Mouse (Mus musculus) retina, postnatal 1 day (tissue): ENCODE results near the gene Lrfn4.

Source experiments
- DNase-seq: peaks from one replicate; pipeline ENCODE4 v3.0.0-alpha.2; 2012

Gene Lrfn4

GRCm38 (mm10) chr19:4615151-4616093, at the start of gene Lrfn4:
Lrfn4 (minus strand) TSS chr19:4615667.
- peak; percentile 96 for DNase-seq

DNA sequence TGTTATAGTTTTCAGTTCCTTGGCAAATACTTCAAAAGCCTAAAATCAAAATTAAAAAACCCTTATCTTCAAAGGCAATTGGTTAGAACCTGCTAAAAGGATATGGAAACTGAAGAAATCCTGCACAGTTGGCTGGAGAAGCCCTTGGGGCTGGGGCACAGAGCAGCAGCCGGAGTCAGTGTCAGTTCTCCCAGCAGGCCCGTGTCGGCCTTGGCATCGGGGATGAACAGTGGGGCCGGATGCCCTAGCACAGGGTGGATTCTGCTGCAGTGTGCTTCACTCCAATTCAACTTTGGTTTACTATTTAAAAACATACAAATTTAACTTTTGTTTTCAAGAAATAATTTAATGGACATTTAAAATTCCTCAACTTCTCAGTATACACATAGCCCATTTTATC, 42.7 kb upstream of the Lrfn4 start:
- DNase-seq, result no peak

DNA sequence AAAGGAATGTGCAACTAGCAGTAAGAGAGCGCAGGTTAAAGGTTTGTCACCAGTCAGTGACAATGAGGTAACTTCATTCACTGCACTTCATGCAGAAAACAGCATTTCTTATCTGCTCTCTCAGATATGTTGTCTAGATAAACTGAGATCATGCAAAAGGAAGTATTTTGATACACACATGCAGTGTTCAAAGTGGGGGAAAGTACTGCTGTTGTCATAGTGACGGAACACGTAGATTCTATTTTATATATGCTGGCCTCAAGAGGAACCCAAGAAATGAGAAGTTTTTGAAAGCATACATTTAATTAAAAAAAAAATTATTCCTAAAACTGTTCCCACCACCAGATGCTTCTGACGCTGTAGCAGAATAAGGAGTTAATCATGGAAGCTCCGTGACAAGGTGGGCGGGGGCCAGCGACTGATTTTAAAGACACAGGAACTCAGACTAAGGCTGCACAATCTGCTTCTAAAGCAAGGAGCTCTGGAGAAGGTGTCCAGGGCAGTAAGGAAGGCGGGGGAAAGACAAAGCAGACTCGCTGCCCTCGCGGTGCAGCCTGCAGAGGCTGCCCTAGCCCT, 31.5 kb upstream of the Lrfn4 start:
- no peak for DNase-seq

- DNase-seq, result peak; percentile 76
Observed at GRCm38 (mm10) chr19:4644271-4644670, 28.8 kb upstream of the Lrfn4 start.

- no peak for DNase-seq
Observed at GRCm38 (mm10) chr19:4635986-4636385, 20.5 kb upstream of the Lrfn4 start.

DNA sequence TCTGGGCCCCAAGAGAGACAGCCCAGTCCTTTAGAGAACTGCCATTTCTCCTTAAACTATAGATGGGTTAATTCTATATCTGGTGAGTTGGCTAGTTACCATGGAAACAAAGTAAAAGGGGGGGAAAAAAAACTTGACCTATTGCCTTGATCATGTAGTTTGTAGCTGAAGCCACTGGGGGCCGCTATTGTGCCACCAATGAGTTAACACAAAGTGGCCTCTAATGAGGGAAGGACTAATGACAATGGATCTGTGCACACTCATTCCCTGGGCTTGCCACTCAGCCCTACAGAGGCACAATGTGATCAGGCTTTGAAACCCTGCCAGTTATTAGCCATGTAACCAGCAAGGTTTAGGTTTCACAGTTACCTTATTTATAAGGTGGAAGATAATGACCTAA, 13.4 kb upstream of the Lrfn4 start:
- DNase-seq, result peak; percentile 94

DNA sequence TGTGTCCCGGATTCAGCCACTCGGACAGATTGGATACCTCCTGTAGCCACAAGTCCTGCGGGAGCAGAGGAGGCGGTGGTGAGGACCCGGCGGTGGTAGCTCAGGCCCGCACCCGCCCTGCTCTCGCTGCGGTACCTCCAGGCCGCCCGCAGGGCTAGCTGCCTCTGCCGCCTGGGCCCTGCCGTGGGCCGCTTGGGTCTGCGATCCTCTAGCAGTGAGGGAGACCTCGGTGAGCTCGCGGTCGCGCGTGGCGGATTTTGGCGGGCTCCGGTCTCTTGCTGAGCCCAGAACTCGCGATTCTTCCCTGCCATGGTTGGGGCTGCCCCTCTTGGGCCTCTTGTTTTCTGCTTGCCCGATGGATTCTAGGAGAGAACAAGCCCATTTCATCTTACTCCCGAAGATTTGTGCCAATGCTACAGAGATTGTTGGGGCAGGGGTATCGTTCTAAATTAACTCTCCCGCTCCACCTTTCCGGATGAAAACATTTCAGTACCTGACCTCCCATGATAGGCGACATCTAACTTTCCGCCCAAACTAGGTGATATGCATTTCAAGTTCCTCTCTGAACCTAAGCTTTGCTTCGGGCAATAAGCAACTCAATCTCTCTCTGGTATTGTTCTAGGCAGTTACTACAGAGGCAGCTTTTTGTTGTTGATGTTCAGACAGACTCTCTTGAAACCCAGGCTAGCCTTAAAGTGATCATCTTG, 10.5 kb upstream of the Lrfn4 start:
- DNase-seq, result no peak

DNA sequence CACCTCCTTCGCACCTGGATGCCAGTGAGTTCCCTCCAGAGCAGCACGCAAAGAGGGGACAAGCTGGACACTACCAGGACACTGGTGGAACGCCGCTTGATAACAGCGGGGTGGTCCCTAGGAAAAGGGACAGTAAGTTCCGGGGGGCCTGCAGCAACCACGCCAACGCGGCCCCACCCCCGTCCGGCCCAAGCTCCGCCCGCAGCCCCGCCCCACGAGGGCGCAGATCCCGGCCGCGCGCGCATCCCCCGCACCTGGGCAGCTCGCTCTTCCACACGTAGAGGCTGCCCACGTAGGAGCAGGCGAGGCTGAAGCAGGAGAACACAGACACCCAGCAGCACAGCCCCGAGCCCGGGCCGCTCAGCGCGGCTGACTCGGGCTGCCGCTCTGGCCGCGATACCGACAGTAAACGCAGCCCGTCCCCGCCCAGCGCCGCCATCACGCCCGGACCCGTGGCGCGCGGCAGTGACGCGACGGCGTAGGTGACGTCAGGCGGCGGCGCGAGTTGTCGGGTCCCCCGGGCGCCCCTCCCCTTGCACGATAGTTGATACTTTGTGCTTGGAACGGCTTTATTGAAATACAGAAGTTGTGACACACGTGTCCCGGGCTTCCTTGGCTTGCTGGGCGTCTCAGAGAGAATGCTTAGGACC, 9.8 kb upstream of the Lrfn4 start, which contains the start of gene Rce1:
Gene Rce1, minus strand, starts transcription at position 463 of the 650 bp plus-strand sequence.
- DNase-seq, result peak; percentile 94

- DNase-seq, result no peak
Observed at GRCm38 (mm10) chr19:4624406-4625178, 9.1 kb upstream of the Lrfn4 start.

GRCm38 (mm10) chr19:4624006-4624405, 8.5 kb upstream of the Lrfn4 start:
- no peak for DNase-seq

DNA sequence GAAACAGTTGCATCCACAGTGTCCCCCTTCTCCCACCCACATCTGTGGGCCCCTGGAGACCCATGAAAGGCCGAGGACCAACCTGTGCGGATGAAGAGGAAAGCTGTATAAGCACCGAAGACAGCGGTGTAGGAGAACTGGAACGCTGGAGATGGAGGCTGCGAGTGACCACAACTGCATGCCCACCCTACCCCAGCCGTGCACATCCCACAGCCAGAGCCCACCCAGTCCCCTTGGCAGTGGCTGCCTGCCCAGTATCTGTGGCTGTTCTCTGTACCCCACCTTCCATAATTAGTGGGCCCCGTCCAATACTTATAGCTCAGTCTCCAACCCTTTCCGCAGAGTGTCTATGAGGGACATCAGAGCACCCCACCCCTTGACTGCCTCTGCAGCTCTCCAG, 8.0 kb upstream of the Lrfn4 start:
- DNase-seq, result no peak

DNA sequence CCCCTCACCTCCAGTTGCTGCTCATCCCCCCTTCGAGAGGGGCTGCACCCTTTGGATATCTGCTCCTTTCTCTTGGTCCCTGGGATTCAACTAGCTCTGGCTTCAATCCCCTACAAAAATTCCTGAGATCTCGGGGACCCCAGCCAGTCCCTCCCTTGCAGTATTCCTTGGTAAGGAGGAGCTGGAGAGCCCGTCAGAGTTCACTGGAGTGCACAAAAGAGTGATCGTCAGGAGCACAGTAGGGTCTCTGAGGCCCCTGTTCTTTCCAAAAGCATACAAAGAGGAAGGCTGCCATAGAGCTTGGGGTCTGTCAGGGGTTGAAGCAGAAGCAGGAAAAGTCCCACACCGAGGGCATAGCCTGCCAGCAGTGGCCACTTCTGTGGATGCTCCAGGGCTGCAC, 7.3 kb upstream of the Lrfn4 start:
- no peak for DNase-seq

DNA sequence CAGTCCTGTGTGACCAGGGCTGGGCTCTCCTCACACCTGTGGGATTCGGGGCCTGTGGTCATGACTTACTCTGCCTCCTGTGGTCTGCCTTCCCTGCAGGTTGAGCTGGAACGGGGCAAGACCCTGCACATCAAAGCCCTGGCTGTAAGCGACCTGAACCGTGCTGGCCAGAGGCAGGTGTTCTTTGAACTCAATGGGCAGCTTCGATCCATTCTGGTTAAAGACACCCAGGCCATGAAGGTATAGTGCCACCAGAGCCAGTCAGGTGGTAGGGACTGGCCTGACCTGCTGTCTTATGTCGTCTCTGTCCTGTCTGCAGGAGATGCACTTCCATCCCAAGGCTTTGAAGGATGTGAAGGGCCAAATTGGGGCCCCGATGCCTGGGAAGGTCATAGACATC, 5.3 kb upstream of the Lrfn4 start:
- DNase-seq, result no peak

DNA sequence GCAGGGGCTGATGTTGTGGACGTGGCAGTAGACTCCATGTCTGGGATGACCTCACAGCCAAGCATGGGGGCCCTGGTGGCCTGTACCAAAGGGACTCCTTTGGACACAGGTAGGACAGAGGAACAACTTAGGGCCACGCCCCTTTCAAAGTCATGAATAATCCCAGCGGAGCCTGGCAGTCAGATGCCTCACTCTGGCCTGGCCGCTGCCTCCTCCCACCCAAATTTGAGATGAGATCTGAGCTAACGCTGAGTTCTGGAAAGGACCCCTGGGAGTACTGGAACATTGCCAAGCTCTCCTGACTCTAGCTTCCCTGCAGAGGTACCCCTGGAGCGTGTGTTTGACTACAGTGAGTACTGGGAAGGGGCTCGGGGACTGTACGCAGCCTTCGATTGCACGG, 4.0 kb upstream of the Lrfn4 start:
- DNase-seq, result no peak

GRCm38 (mm10) chr19:4618183-4618582, 2.7 kb upstream of the Lrfn4 start:
- DNase-seq, result peak; percentile 77

GRCm38 (mm10) chr19:4616546-4616945, 1.1 kb upstream of the Lrfn4 start:
- no peak for DNase-seq

DNA sequence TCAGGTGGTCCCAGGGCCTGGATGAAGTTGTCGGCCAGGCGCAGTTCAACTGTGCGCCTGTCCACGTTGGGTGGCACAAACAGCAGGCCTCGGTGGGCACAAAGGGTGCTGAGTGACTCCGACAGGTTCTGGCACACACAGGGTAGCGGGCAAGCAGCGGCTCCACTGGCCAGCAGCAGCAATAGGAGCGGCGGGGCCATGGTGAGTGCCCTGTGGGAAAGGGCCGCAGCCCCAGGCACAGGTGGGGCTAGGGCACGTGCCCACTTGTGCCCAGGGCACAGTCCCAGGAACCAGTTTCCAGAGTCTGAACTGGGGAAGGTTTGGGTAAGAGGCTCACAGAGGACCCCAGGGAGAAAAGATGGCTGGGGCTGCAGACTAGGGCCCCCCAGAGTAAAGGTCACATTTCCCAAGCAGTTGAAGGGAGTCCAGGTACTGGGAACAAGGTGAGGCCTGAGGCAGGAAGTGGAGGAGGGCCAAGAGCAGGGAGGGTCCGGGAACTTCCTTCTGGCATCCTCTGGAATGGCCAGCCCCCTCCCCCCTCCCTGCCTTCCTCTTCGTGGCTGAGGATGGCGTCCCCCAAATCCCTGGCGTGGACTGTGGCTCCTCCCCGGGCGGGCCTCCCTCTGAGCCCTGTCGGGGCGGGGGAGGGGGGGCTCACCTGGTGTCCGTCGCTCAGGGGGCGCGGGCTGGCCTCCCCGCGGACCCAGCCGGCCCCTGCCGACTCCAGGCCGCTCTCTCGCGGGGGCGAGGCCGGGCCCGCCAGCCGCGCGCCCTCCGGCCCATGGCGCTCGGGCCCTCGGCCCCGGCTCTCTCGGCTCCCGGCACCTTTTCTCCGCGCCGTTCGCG, 939 bp downstream of the Lrfn4 start:
- DNase-seq, result peak; percentile 66

- DNase-seq, result no peak
Observed at GRCm38 (mm10) chr19:4613464-4614304, 1.8 kb downstream of the Lrfn4 start.

DNA sequence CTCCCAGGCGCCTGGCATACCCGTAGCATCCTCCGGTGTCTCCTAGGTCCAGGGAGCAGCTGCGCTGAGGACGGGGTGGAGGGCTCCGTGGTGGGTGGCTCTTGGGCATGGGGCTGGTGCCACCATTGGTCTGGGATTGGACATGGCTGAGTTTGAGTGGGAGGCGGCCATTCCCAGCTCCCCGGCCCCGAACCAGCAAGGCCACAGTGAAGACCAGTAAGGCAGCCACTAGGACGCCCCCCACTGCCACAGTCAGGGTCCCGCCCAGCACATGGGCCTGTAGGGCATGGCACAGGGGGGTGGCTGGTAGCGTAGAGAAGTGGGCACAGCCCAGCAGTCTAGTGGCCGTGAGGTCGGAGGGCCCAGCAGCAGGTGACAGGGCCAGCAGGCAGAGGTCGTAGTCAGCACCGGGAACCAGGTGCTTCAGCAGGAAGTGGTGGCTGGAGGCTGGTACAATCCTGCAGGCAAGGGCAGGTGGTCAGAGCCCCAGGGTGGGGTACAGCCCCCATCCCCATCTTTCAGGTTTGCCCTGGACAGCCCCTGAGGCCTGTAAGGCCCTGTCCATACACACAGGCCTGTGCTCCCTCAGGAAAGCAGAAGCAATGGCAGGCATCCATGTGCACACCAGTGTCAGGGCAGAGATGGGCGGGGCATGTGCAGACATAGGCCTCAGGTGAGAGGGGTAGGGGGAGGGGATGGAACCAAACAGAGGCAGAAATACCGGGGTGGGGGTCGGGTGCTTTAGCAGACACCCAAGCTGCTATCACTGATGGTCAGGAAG, 3.1 kb downstream of the Lrfn4 start:
- DNase-seq, result no peak

DNA sequence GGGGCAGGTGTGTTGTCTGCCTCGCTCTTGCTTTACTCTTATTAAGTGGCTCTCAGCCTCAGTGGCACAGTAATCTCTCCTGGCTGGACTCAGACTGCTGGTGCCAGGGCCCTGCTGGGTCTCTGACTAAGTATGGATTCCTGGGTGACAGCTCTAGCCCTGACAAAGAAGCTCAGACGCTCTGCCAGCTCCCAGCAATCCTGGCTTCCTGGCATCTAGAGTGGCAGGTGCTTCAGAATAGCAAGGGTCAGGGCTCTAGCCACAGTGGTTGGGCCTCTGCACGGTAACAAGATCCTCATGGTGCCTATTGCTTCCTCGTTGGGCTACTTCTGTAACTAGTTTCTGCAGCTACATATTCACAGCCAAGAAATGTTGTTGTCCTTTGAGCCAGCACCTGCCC, 5.4 kb downstream of the Lrfn4 start:
- no peak for DNase-seq
